Mouse (Mus musculus): ENCODE data around the gene Gm10324. TPM values are rescaled to one million over a fixed set of nuclear protein-coding genes. Genes with fewer than 3 reads are reported as not detected.
"Not testable (repeated sequence)": the region's sequence is repeated elsewhere in the genome, so short reads cannot be mapped to it uniquely, and the experiment has no call there.

Gene Gm10324
- not detected in 2 replicates for polyA plus RNA-seq (2015; fragmentation: Nextera tagmentation; extraction: Ambion mirVana)

GRCm38 (mm10) chr13:66119247-66119646 lies at the start of gene Gm10324:
TSS of gene Gm10324 (plus strand) at chr13:66119547.
- H3K27ac ChIP-seq; H3K36me3 ChIP-seq (replicated peaks); H3K4me3 ChIP-seq; ATAC-seq (replicated peaks); H3K27me3 ChIP-seq (replicated peaks); H3K9ac ChIP-seq; H3K4me1 ChIP-seq; H3K9me3 ChIP-seq; H3K4me2 ChIP-seq: not testable (repeated sequence)
- WGBS, result no CpG with 5 or more reads among the region's 2 CpGs

Other genes with a start within 250 kb of the Gm10324 start
- gene Gm10772, start 108.0 kb downstream of the Gm10324 start, polyA plus RNA-seq (2015; fragmentation: Nextera tagmentation; extraction: Ambion mirVana), result not detected in 2 replicates

Measured in midbrain, embryonic 15.5 days (tissue).